Mouse (Mus musculus): ENCODE results near the gene Pla2g4a.

DNA sequence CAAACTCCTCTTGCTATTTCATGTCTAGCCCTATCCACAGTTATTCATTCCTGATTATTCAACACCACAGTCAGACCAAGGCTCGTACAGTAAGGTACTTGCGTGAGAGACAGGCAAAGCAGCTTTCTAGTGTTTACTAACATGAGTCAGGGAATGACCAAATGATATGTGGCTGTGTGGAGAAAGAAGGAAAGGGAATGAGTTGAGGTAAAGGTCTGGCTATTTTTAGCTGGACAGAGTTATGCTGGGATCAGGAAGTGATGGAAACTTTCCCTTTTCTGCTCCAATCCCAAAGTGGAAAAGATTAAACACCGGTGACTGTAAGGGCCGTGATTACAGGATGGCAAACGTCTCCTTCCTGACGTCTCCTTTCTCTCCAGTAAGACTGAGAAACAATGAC lies 114.4 kb downstream of the Pla2g4a start:
- no peak for TF ChIP-seq CTCF (conservative IDR thresholded peaks at IDR 0.05; ENCODE audit: low read length)
- TF ChIP-seq POU5F1 (IDR thresholded peaks at IDR 0.05; ENCODE audit: borderline replicate concordance, low read length): no peak
- no peak for TF ChIP-seq NANOG (IDR thresholded peaks at IDR 0.05; ENCODE audit: borderline replicate concordance, low read length)

Data from E14TG2a.4 (cell line).